Mouse (Mus musculus): ENCODE results near the gene Xrcc4.
"Not testable (repeated sequence)": the region's sequence is repeated elsewhere in the genome, so short reads cannot be mapped to it uniquely, and the experiment has no call there.

The Xrcc4 gene

DNA sequence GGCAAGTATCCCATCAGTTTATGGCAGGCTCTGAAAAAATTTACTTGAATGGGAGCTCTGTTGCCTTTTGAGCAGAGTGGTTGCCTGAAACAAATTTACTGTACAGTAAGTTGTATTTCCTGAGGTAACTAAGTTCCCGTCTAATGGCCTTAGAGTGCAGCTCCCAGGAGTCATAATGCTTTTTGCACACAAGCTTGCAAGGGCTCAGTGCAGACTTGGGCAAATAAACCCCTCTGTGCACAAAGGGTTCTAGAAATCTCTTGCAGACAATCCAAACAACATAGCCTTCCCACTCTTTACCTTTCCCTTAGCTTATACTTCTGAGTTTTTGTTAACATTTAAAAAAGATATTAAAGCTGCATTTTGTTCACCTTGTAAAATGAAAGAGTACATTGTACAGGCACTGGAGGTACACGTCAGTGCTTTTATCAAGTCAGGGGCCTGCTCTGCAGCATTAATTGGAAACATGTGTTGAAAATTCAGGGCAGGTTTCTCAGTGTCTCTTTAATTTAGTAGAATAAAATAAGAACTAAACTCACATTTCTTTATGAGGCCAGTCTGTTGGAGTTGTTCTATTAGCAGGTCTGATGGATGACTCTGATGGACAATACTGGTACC, 256.2 kb downstream of the Xrcc4 start:
- no peak for ATAC-seq (ENCODE audit: insufficient number of reproducible peaks, low FRiP score, low TSS enrichment)

GRCm38 (mm10) chr13:89828429-89828970, 260.9 kb downstream of the Xrcc4 start:
- no peak for ATAC-seq (ENCODE audit: insufficient number of reproducible peaks, low FRiP score, low TSS enrichment)

DNA sequence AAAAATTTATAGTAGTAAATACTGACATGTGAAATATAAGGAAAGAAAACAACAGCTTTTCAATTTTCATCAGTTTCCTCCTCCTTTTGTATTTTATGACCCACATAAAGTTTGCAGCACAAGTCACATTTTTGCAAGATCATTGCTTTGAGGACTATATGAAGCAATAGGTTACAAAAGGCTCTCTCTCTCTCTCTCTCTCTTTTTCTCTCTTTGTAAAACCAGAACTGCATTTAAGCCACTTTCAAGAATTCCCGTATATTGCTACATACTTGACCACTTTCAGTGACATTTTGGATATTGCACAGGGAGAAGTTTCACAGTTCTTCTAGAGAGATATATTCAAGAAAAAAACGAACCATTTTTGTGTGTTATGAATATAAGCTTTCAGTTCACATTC, 261.6 kb downstream of the Xrcc4 start:
- ATAC-seq (ENCODE audit: insufficient number of reproducible peaks, low FRiP score, low TSS enrichment) = no peak

GRCm38 (mm10) chr13:89814543-89814942, 274.9 kb downstream of the Xrcc4 start:
- ATAC-seq (ENCODE audit: insufficient number of reproducible peaks, low FRiP score, low TSS enrichment) = no peak

GRCm38 (mm10) chr13:89812169-89812568, 277.2 kb downstream of the Xrcc4 start:
- ATAC-seq (ENCODE audit: insufficient number of reproducible peaks, low FRiP score, low TSS enrichment) = no peak

DNA sequence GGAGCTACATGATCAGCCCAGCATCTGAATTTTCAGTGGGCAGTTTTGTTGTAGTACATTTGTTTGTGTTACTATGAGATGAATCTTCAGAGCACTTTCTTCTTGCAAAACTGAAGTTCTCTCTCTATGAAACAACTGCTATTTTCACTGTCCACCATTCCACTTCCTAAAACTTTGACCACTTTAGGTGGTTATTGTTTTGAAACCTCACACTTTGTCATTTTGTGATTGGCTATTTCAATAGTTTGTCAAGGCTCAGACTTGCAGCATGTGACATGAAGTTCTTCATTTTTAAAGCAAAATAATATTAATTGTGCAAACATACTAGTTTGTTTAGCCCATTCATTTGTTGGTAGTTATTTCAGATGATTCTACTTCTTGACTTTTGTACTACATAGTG, 280.4 kb downstream of the Xrcc4 start:
- ATAC-seq (ENCODE audit: insufficient number of reproducible peaks, low FRiP score, low TSS enrichment) = no peak

DNA sequence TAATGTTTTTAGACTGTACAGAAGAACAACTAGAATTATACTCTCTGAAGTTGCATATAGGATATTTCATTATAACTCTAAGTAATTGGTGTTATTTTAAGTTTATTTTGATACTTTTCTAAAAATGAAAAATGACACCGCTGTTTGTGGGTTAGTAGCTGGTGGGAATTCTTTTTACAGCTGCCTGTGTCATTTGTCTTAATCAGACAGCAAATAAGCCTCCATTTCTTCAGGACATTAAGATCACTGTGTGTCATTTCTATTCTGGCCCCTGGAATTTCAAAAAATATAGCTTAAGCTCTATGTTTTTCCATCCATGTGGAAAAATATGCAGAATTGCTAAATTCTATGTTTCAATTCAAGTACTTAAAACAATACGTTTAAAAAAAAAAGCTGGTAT, 287.5 kb downstream of the Xrcc4 start:
- ATAC-seq (ENCODE audit: insufficient number of reproducible peaks, low FRiP score, low TSS enrichment) = no peak

DNA sequence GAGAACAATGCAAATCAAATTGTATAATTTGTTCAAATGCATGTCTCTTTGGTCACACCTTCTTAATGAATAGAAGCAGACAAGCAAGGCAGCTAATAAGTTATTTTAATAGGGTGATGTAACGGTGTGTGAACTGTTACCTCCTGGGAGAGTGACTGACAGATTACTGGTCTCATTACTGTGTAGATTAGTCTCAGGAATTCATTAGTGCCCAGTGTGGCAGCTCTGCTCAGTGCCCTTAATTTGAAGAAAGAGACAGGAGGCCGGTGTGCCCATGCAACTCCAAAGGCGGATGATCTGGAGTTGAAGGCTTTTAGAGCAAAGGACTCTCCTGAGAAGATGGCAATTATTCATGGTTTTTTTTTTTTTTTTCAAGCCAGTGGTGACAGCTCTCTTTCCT, 291.7 kb downstream of the Xrcc4 start:
- no peak for ATAC-seq (ENCODE audit: insufficient number of reproducible peaks, low FRiP score, low TSS enrichment)

GRCm38 (mm10) chr13:89791475-89791874, 297.9 kb downstream of the Xrcc4 start:
- ATAC-seq (ENCODE audit: insufficient number of reproducible peaks, low FRiP score, low TSS enrichment) = no peak

GRCm38 (mm10) chr13:89782886-89783285, 306.5 kb downstream of the Xrcc4 start:
- no peak for ATAC-seq (ENCODE audit: insufficient number of reproducible peaks, low FRiP score, low TSS enrichment)

DNA sequence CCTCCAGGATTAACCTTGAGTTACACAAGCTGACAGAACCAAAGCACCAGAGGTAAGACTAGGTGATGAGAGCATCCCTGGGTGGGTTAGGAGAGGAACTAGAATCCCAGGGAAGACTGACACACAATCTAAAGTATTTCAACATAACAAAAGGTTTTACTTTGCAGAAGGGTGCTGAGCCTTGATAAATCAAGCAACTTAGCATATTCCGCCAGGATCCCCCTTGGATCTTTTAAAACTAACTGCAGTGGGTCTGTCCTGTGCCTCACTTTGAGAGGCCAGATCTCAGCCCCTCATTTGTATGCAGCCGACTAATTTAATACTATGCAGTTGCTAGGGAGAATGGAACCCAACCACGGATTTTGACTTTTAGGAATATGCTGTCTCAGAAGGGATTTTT, 309.1 kb downstream of the Xrcc4 start:
- ATAC-seq (ENCODE audit: insufficient number of reproducible peaks, low FRiP score, low TSS enrichment) = no peak

- ATAC-seq (ENCODE audit: insufficient number of reproducible peaks, low FRiP score, low TSS enrichment) = peak; percentile 61; the same call in 1 of the 2 replicates
These were observed 310.0 kb downstream of the Xrcc4 start for GRCm38 (mm10) chr13:89779208-89779911.

DNA sequence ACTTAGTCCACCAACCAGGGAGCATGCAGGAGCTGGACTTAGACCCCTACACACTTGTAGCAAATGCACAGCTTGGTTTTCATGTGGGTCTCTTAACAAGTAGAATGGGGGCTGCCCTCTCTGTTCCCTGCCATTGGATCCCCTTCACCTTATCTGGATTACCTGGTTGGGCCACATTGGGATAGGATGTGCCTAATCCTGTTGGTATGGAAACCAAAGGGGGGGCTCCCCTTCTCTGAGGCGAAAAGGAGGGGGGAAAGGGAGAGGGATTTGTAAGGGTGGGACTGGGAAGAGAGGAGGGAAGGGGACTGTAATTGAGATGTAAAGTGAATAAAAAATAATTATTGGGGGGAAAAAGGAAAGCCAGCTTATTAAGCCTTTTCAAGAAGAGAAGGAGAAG, 311.6 kb downstream of the Xrcc4 start:
- ATAC-seq (ENCODE audit: insufficient number of reproducible peaks, low FRiP score, low TSS enrichment) = no peak

DNA sequence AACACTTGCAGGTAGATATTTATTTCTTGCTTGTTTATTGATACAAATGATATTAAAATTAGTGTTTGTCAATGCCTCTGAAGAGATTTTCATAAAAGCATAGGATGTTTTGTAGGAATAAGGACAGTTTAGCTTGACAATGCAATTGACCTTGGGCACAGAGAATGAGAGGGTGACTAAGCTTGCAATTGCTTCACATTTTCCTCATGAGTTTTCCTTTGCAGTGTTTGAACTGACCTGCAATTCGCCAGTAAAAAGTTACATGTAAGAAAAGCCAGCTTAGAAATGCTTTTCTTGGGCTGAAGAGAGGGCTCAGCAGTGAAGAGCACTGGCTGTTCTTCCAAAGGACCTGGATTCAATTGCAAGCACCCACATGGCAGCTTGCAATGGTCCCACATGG, 312.3 kb downstream of the Xrcc4 start:
- no peak for ATAC-seq (ENCODE audit: insufficient number of reproducible peaks, low FRiP score, low TSS enrichment)

GRCm38 (mm10) chr13:89766551-89766950, 322.9 kb downstream of the Xrcc4 start:
- no peak for ATAC-seq (ENCODE audit: insufficient number of reproducible peaks, low FRiP score, low TSS enrichment)

DNA sequence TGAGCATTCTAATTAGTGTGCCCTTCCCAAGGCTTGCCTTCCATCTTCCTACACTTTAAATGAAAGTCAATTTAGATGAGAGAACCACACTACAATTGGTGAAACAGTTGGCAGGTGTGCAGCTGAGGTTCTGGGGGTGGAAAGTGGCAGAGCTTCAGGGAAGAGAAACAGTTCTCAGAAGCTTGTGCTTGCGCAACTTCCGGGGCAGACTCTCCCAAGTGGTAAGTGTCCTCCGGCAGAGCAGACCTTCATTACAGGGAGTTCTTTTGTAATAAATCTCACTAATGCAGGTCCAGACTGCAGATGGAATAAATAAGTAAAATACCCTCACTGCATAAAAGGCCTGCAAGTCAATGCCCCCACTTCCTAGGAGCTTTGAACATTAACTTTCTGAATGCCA, 323.4 kb downstream of the Xrcc4 start:
- ATAC-seq (ENCODE audit: insufficient number of reproducible peaks, low FRiP score, low TSS enrichment) = no peak

- ATAC-seq (ENCODE audit: insufficient number of reproducible peaks, low FRiP score, low TSS enrichment) = no peak
These were observed 327.1 kb downstream of the Xrcc4 start for GRCm38 (mm10) chr13:89762339-89762738.

DNA sequence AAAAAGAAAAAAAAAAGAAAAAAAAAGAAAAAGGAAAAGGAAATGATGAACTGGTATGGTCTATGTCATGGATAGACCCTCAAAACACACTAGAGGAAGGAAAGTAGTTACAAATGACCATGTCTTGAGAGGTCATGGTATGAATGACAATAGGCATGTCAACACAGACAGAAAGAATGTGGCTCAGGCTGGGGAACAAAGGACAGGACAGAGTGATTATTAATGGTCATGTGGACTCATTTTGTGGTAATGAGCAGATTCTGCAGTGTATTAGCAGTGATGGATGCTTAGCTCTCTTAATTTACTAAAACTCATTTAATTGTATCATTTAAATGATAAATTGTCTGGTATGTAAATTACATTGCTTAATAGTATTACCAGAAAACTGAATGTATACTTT, 333.1 kb downstream of the Xrcc4 start:
- no peak for ATAC-seq (ENCODE audit: insufficient number of reproducible peaks, low FRiP score, low TSS enrichment)

GRCm38 (mm10) chr13:89750562-89750961, 338.8 kb downstream of the Xrcc4 start:
- ATAC-seq (ENCODE audit: insufficient number of reproducible peaks, low FRiP score, low TSS enrichment) = not testable (repeated sequence)

GRCm38 (mm10) chr13:89743201-89743600, 346.2 kb downstream of the Xrcc4 start:
- ATAC-seq (ENCODE audit: insufficient number of reproducible peaks, low FRiP score, low TSS enrichment) = no peak

GRCm38 (mm10) chr13:89742686-89743200, 346.7 kb downstream of the Xrcc4 start:
- ATAC-seq (ENCODE audit: insufficient number of reproducible peaks, low FRiP score, low TSS enrichment) = no peak
